Mouse (Mus musculus): ENCODE data around the gene Acox1. TPM values are rescaled to one million over a fixed set of nuclear protein-coding genes. Genes with fewer than 3 reads are reported as not detected.

The Acox1 gene
- 213 TPM for polyA plus RNA-seq (2014; fragmentation: Illumina TruSeq; extraction: RNeasy Lipid Tissue Mini Kit (QIAGEN cat#74804); ENCODE audit: low read depth, low replicate concordance)

DNA sequence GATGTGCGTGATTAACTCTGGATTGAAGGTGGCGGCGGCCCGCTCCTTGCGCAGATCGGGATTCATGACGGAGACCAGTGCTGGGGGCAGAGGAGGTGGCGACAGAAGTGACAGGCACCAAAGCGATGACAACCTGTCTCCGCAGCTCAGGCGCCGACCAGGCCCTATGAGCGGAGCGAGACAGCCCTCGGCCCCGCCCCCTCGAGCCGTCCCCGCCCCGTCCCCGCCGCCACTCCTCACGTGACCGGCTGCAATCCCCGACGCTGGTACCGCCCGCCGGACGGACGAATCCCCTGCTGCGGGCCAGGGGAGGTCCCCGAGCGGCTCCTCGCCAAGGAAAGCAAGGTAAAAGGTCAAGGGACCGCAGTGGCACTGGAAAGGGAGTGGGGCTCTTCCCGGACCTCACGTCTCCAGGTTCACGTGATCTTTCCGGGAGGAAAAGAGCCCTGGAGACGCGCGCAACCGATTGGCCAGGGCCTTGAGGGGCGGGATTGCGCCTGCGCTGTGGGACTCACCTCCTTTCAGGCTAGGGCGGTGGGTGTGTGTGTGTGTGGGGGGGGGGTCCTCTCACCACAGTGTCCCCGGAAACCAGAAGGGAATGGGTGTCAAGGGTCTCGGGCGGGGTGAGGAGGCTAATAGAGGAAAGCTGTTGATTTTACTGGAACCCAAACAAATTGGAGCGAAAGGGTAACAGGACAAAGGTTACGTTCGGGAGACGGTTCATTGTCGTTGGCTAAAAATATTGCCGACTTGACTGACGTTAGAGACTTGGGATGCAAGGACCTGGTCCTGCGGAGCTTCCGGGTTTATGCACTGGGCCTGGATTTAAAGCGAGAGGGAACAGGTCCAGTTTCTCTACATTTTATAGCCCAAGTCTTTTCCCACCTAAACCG, at the start of gene Acox1, which contains the start of gene Ten1:
Acox1 (minus strand) TSS at position 407 of the 893 bp plus-strand sequence.
Ten1 (plus strand) TSS at position 217 of the 893 bp plus-strand sequence.

DNA sequence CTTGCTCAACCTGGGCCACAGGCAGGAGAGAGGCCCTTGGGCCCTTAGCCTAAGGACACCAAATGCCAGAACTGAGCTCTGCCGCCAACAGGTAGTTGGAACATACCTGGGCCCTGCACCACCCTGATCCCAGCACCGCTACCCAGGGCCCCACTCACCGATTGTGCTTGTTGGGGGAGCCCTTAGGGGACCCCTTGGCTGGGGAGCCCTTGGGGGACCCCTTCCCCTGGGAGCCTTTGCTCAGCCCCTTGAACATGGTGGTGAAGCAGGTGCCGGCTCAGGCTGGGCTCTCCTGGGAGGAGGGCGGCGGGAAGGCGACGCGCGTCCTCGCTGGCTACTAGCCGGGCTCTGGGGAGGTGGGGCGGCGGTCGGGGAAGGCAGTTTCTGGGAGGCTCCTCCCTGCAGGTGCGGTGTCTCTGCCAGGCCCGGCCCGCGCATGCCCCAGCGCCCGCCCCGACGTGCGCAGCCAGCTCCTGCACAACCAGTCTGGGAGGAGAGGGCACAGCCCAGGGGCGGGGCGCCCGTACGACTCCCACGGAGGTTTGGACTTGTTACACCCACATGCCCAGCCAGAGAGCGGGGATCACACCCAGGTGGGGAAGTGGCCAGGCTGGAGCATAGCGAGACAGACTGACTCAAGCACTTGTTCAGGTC, 39.0 kb upstream of the Acox1 start, which contains the start of gene Evpl:
Evpl (minus strand) TSS at position 336 of the 654 bp plus-strand sequence.

DNA sequence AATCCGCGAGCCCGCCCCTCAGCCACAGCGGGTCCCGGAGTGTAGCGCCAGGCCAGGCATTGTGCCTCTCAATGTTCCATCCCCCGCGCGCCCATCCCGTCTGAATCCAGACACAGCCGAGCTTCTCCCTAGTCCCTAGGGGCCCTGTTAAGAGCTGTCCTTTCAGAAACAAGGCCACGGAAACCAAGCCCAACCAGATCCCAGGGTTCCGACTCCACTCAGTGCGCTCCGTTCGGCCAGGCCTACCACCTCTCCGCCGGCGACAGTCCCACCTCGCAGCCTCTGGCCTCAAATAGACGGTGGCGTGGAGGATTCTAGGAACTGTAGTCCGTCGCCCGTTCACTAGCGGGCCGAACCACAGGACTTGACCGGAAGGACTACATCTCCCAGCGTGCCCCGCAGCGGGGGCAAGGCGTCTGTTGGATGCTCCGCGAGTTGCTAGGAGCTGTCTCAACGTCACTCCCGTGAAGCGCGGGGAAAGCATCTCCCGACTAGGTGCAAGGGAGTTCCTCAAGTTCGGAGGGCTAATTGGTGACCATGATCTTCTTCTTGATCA, 30.9 kb downstream of the Acox1 start, which contains the start of gene Fbf1:
Fbf1 (minus strand) TSS at position 283 of the 556 bp plus-strand sequence.

DNA sequence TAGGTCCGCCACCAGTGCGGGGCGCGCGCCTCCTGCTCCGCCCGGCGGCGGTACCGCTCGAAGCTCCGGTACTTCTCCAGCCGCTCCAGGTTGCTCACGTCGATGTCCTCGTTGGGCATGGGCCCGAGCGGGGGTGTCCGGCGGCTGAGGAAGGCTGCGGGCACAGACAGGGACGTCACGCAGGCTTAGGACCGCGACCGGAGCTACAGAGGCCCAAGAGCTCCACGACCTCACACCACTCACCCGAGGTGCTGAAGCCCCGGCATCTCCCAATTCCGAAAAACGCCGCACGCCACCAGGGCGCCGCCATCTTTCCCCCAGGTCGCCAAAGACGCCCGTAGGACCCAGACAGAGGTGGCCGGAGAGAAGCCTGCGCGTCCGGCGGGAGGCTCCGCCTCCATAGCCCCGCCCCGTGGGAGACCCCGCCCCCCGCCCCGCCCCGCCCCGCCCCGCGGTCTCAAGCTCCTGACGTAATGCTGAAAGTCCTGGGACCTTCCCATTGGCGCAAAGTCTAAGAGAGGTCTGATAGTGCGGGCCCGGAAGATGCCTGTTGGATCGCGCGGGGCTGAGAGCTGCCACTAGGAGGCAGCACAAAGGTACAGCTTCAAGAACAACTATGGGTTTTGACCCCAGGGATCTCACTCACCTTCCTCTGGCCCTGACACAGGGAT, 60.2 kb downstream of the Acox1 start, which contains the start of gene Mrpl38:
Mrpl38 (minus strand) TSS at position 401 of the 671 bp plus-strand sequence.

DNA sequence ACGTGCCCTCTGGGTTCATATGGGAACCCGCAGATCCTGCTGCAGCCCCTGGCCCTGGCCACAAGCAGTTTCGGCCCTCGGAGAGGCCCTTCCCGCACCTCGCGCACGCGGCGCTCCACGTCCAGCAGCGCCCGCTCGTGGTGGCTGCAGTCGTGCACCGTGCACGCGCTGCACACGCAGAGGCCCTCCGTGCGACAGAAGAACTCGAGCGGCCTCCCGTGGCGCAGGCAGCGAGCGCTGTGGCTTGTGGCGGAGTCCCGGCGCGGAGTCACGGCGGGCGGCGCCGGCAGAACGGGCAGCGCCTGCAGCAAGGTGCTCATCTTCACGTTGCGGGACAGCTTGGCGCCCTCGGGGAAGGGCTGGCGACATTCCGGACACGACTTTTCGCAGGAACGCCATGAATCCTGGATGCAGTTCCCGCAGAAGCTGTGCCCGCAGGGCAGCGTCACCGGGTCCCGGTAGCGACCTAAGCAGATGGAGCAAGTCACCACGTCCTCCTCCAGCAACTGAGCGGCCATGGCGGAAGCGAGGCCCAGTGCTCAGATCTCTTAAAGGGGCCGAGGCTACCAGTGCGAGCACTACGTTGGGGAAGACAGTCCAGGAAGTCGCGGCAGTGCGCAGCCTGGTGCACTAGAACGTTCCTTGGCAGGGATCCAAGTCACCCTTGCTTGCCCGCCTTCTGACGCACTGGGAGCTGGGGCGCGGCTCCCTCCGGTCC, 68.2 kb downstream of the Acox1 start, which contains the start of gene Trim65:
Trim65 (minus strand) TSS at position 641 of the 718 bp plus-strand sequence.

DNA sequence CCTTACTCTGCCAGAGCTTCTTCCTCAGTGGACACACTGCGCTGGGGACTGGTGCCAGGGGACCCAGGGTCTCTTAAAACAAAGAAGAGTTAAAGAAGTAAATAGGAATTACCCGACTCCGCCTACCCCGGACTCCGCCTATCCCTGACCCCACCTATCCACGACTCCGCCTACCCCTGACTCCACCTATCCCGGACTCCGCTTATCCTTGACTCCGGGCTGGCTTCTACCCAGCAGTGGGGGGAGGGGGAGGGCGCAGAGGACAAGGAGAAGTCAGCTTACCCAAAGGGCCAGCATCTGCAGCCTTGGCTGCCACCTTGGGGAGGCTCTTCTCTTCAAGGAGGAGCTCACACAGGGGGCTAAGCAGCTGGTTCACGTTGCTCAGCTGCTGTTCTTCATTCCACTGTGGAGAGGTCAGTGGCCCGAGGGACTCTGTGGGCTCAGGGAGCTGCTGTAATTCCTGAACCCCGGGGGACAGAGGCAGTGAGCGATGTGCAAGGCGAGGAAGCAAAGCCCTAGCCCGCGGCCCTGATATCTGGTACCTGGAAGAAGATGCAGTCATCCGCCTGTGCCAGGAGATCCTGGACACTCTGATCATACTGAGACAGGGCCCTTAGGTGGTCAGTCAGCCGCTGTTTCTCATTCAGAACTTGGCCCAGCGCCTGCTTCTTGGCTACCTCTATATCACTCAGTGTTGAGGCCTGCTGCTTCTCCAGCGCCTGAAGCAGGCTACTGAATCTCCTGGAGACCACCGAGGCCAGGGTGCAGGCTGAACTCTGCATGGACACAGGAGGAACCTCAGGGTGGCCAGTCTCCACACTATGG, 71.5 kb downstream of the Acox1 start, which contains the start of gene Trim47:
Trim47 (minus strand) TSS at position 55 of the 825 bp plus-strand sequence.

Other genes starting within 250 kb of the Acox1 start
- 7.7 TPM for gene Itgb4, start 224.3 kb downstream of the Acox1 start, polyA plus RNA-seq (2014; fragmentation: Illumina TruSeq; extraction: RNeasy Lipid Tissue Mini Kit (QIAGEN cat#74804); ENCODE audit: low read depth, low replicate concordance)
- gene Galk1, start 186.3 kb downstream of the Acox1 start, polyA plus RNA-seq (2014; fragmentation: Illumina TruSeq; extraction: RNeasy Lipid Tissue Mini Kit (QIAGEN cat#74804); ENCODE audit: low read depth, low replicate concordance): 36.9 TPM
- gene H3f3b, start 171.1 kb downstream of the Acox1 start, polyA plus RNA-seq (2014; fragmentation: Illumina TruSeq; extraction: RNeasy Lipid Tissue Mini Kit (QIAGEN cat#74804); ENCODE audit: low read depth, low replicate concordance): 364 TPM
- 20.0 TPM for gene Unk, start 168.7 kb downstream of the Acox1 start, polyA plus RNA-seq (2014; fragmentation: Illumina TruSeq; extraction: RNeasy Lipid Tissue Mini Kit (QIAGEN cat#74804); ENCODE audit: low read depth, low replicate concordance)
- 1.3 TPM for gene Unc13d, start 121.1 kb downstream of the Acox1 start, polyA plus RNA-seq (2014; fragmentation: Illumina TruSeq; extraction: RNeasy Lipid Tissue Mini Kit (QIAGEN cat#74804); ENCODE audit: low read depth, low replicate concordance)
- 150 TPM for gene Wbp2, start 112.0 kb downstream of the Acox1 start, polyA plus RNA-seq (2014; fragmentation: Illumina TruSeq; extraction: RNeasy Lipid Tissue Mini Kit (QIAGEN cat#74804); ENCODE audit: low read depth, low replicate concordance)
- 27.7 TPM for gene Trim47, start 71.8 kb downstream of the Acox1 start, polyA plus RNA-seq (2014; fragmentation: Illumina TruSeq; extraction: RNeasy Lipid Tissue Mini Kit (QIAGEN cat#74804); ENCODE audit: low read depth, low replicate concordance)
- gene Trim65, start 67.9 kb downstream of the Acox1 start, polyA plus RNA-seq (2014; fragmentation: Illumina TruSeq; extraction: RNeasy Lipid Tissue Mini Kit (QIAGEN cat#74804); ENCODE audit: low read depth, low replicate concordance): 6.0 TPM
- 40.8 TPM for gene Mrpl38, start 60.2 kb downstream of the Acox1 start, polyA plus RNA-seq (2014; fragmentation: Illumina TruSeq; extraction: RNeasy Lipid Tissue Mini Kit (QIAGEN cat#74804); ENCODE audit: low read depth, low replicate concordance)
- gene Fbf1, start 30.9 kb downstream of the Acox1 start, polyA plus RNA-seq (2014; fragmentation: Illumina TruSeq; extraction: RNeasy Lipid Tissue Mini Kit (QIAGEN cat#74804); ENCODE audit: low read depth, low replicate concordance): 39.1 TPM
- gene Ten1, start 190 bp downstream of the Acox1 start, polyA plus RNA-seq (2014; fragmentation: Illumina TruSeq; extraction: RNeasy Lipid Tissue Mini Kit (QIAGEN cat#74804); ENCODE audit: low read depth, low replicate concordance): 46.2 TPM
- gene Evpl, start 39.0 kb upstream of the Acox1 start, polyA plus RNA-seq (2014; fragmentation: Illumina TruSeq; extraction: RNeasy Lipid Tissue Mini Kit (QIAGEN cat#74804); ENCODE audit: low read depth, low replicate concordance): 2.0 TPM
- gene Srp68, start 75.2 kb upstream of the Acox1 start, polyA plus RNA-seq (2014; fragmentation: Illumina TruSeq; extraction: RNeasy Lipid Tissue Mini Kit (QIAGEN cat#74804); ENCODE audit: low read depth, low replicate concordance): 58.9 TPM
- gene Galr2, start 81.9 kb upstream of the Acox1 start, polyA plus RNA-seq (2014; fragmentation: Illumina TruSeq; extraction: RNeasy Lipid Tissue Mini Kit (QIAGEN cat#74804); ENCODE audit: low read depth, low replicate concordance): 1.4 TPM
- 43.2 TPM for gene Exoc7, start 108.2 kb upstream of the Acox1 start, polyA plus RNA-seq (2014; fragmentation: Illumina TruSeq; extraction: RNeasy Lipid Tissue Mini Kit (QIAGEN cat#74804); ENCODE audit: low read depth, low replicate concordance)
- gene Foxj1, start 136.4 kb upstream of the Acox1 start, polyA plus RNA-seq (2014; fragmentation: Illumina TruSeq; extraction: RNeasy Lipid Tissue Mini Kit (QIAGEN cat#74804); ENCODE audit: low read depth, low replicate concordance): 16.9 TPM
- gene Rnf157, start 214.0 kb upstream of the Acox1 start, polyA plus RNA-seq (2014; fragmentation: Illumina TruSeq; extraction: RNeasy Lipid Tissue Mini Kit (QIAGEN cat#74804); ENCODE audit: low read depth, low replicate concordance): 13.9 TPM
- gene Ubald2, start 235.0 kb upstream of the Acox1 start, polyA plus RNA-seq (2014; fragmentation: Illumina TruSeq; extraction: RNeasy Lipid Tissue Mini Kit (QIAGEN cat#74804); ENCODE audit: low read depth, low replicate concordance): 69.7 TPM